Comparison of ENCODE assay signal across 9 mouse cellular contexts in genomic region chr9:107624539-107624938, GRCm38 (mm10). TPM values are rescaled to one million over a fixed set of nuclear protein-coding genes. Genes with fewer than 3 reads are reported as not detected.
DNase-seq lines count a peak whose midpoint lies in the region; ATAC-seq lines count a peak whose summit lies in the region.
"Had no signal": no experiment of that assay in that cellular context is flagged by ENCODE, and none has a peak within 500 bp of the region (broad histone marks: within the 10 kb centered on the region; RNA-seq: fewer than 3 reads in every experiment).

No protein-coding gene starts in this region.

- 0 out of 2 replicates have a peak overlapping the region, but pooled peaks have one; percentile 3 for H3K4me2 ChIP-seq in embryonic facial prominence, embryonic 15.5 days (replicated peaks)
- H3K4me2 ChIP-seq in intestine, embryonic 16.5 days (ENCODE audit: low read depth, low read length) = no peak overlapping the region

- peaks cover 48% of the 10 kb centered on the region for H3K36me3 ChIP-seq in embryonic facial prominence, embryonic 15.5 days
- peaks cover 22% of the 10 kb centered on the region for H3K36me3 ChIP-seq in intestine, embryonic 16.5 days (ENCODE audit: control insufficient read depth, insufficient read depth, low read length)
- H3K36me3 ChIP-seq in macrophage (ENCODE audit: inconsistent target) = peaks cover 23% of the 10 kb centered on the region

- peak overlapping the region; percentile 94; the same call in 1 of the 2 replicates for H3K27ac ChIP-seq in embryonic facial prominence, embryonic 15.5 days (replicated peaks)
- H3K27ac ChIP-seq in intestine, embryonic 16.5 days (ENCODE audit: low read length) = peak overlapping the region; percentile 59
- peak overlapping the region; percentile 76 for H3K27ac ChIP-seq in macrophage
- H3K27ac ChIP-seq: liver, embryonic 14.5 days had no signal

- peaks cover 69% of the 10 kb centered on the region for H3K4me1 ChIP-seq in embryonic facial prominence, embryonic 15.5 days
- H3K4me1 ChIP-seq in intestine, embryonic 16.5 days (ENCODE audit: control insufficient read depth, insufficient read depth, low read length) = peaks cover 67% of the 10 kb centered on the region

- 74% methylated on average over 5 of the region's 5 CpGs for WGBS in embryonic facial prominence, embryonic 15.5 days
- WGBS in intestine, embryonic 16.5 days = 68% methylated on average over 5 of the region's 5 CpGs
- 19% methylated on average over 5 of the region's 5 CpGs for WGBS in macrophage (ENCODE audit: missing documents)

- H3K4me3 ChIP-seq in embryonic facial prominence, embryonic 15.5 days (replicated peaks) = no peak overlapping the region
- no peak overlapping the region for H3K4me3 ChIP-seq in intestine, embryonic 16.5 days (ENCODE audit: low read length)
- no peak overlapping the region for H3K4me3 ChIP-seq in macrophage (ENCODE audit: inconsistent target)

- no peak overlapping the region for H3K9ac ChIP-seq in embryonic facial prominence, embryonic 15.5 days
- peak overlapping the region; percentile 48; the same call in 1 of the 2 replicates for H3K9ac ChIP-seq in intestine, embryonic 16.5 days (ENCODE audit: low read depth, low read length)
- H3K9ac ChIP-seq: liver, embryonic 14.5 days had no signal

- no peaks in the 10 kb centered on the region for H3K27me3 ChIP-seq in embryonic facial prominence, embryonic 15.5 days
- no peaks in the 10 kb centered on the region for H3K27me3 ChIP-seq in intestine, embryonic 16.5 days (replicated peaks; ENCODE audit: control insufficient read depth, insufficient read depth, low read length)

- no peaks in the 10 kb centered on the region for H3K9me3 ChIP-seq in embryonic facial prominence, embryonic 15.5 days (replicated peaks)
- no peaks in the 10 kb centered on the region for H3K9me3 ChIP-seq in intestine, embryonic 16.5 days (ENCODE audit: control insufficient read depth, low read length)

- no peak for ATAC-seq in embryonic facial prominence, embryonic 15.5 days (ENCODE audit: insufficient number of reproducible peaks, low FRiP score, low TSS enrichment, low read depth)
- no peak for ATAC-seq in intestine, embryonic 16.5 days

- peak; percentile 56 for DNase-seq in kidney, adult 11 months
- DNase-seq in kidney, adult 18-20 months = no peak
- peak; percentile 65 for DNase-seq in thymus, postnatal 4 days
- DNase-seq in layer of hippocampus, postnatal 25 days (ENCODE audit: extremely low spot score in 1 of 2, low spot score in 1 of 2) = no peak
- no peak for DNase-seq in urinary bladder, postnatal 14 days (ENCODE audit: low spot score)

- peaks cover 100% of the 10 kb centered on the region for H3K79me2 ChIP-seq in macrophage (ENCODE audit: inconsistent target)

RNA-seq across cellular contexts. Expression of gene Gnai2, which starts 10.6 kb away (rescaled TPM):
- 458 and 459 TPM in 2 replicates for polyA plus RNA-seq in embryonic facial prominence, embryonic 15.5 days (2015; fragmentation: Nextera tagmentation; extraction: Ambion mirVana)
- polyA plus RNA-seq in intestine, embryonic 16.5 days (2015; fragmentation: Nextera tagmentation; extraction: Ambion mirVana) = 301 and 311 TPM in 2 replicates
- 100 to 1,000 TPM in 23 of 26 experiments, 10 to 100 TPM in 3; 71.0 to 453 (median 221) TPM for total RNA-seq in macrophage (2018; cell fraction: chromatin; rRNA removed)
- total RNA-seq in macrophage (2018; cell fraction: cytosol; rRNA removed) = 100 to 1,000 TPM; 541 to 697 (median 633) TPM
- total RNA-seq in macrophage (2018; cell fraction: nucleus; rRNA removed) = 100 to 1,000 TPM; 118 to 431 (median 271) TPM
- 624 to 802 TPM (median 682 TPM) in 3 replicates for polyA plus RNA-seq in macrophage (2018)
- total RNA-seq in layer of hippocampus, postnatal 25 days (2021) = 100 to 1,000 TPM; 208 to 223 TPM

RNA-seq across cellular contexts. Expression of gene Sema3b, which starts 15.5 kb away (rescaled TPM):
- polyA plus RNA-seq in embryonic facial prominence, embryonic 15.5 days (2015; fragmentation: Nextera tagmentation; extraction: Ambion mirVana) = 21.2 and 22.7 TPM in 2 replicates
- 50.4 and 54.9 TPM in 2 replicates for polyA plus RNA-seq in intestine, embryonic 16.5 days (2015; fragmentation: Nextera tagmentation; extraction: Ambion mirVana)
- total RNA-seq in macrophage (2018; cell fraction: chromatin; rRNA removed) = 1 to 10 TPM in 3 of 26 experiments, under 1 TPM in 14, not detected in 9; 0.17 to 2.2 (median 0.60) TPM
- under 1 TPM in 3 of 26 experiments, not detected in 23; 0.03 to 0.14 (median 0.06) TPM for total RNA-seq in macrophage (2018; cell fraction: cytosol; rRNA removed)
- total RNA-seq in macrophage (2018; cell fraction: nucleus; rRNA removed) = 1 to 10 TPM in 1 of 26 experiments, under 1 TPM in 4, not detected in 21; 0.11 to 1.0 (median 0.30) TPM
- not detected in 3 replicates for polyA plus RNA-seq in macrophage (2018)
- 1 to 10 TPM; 2.2 to 2.7 TPM for total RNA-seq in layer of hippocampus, postnatal 25 days (2021)

RNA-seq across cellular contexts. Expression of gene Ifrd2, which starts 37.1 kb away (rescaled TPM):
- 46.8 and 47.1 TPM in 2 replicates for polyA plus RNA-seq in embryonic facial prominence, embryonic 15.5 days (2015; fragmentation: Nextera tagmentation; extraction: Ambion mirVana)
- polyA plus RNA-seq in intestine, embryonic 16.5 days (2015; fragmentation: Nextera tagmentation; extraction: Ambion mirVana) = 79.0 and 89.6 TPM in 2 replicates
- total RNA-seq in macrophage (2018; cell fraction: chromatin; rRNA removed) = 10 to 100 TPM in 7 of 26 experiments, 1 to 10 TPM in 19; 2.6 to 17.1 (median 7.9) TPM
- 10 to 100 TPM in 1 of 26 experiments, 1 to 10 TPM in 25; 3.3 to 10.4 (median 6.3) TPM for total RNA-seq in macrophage (2018; cell fraction: cytosol; rRNA removed)
- 10 to 100 TPM in 6 of 26 experiments, 1 to 10 TPM in 20; 2.1 to 27.4 (median 5.2) TPM for total RNA-seq in macrophage (2018; cell fraction: nucleus; rRNA removed)
- 4.4 to 25.0 TPM (median 10.0 TPM) in 3 replicates for polyA plus RNA-seq in macrophage (2018)
- total RNA-seq in layer of hippocampus, postnatal 25 days (2021) = 10 to 100 TPM; 11.8 to 16.8 TPM

RNA-seq across cellular contexts. Expression of gene Hyal3, which starts 43.9 kb away (rescaled TPM):
- polyA plus RNA-seq in embryonic facial prominence, embryonic 15.5 days (2015; fragmentation: Nextera tagmentation; extraction: Ambion mirVana) = 2.0 TPM in 2 replicates
- polyA plus RNA-seq in intestine, embryonic 16.5 days (2015; fragmentation: Nextera tagmentation; extraction: Ambion mirVana) = 0.66 and 0.68 TPM in 2 replicates
- 1 to 10 TPM in 19 of 26 experiments, under 1 TPM in 5, not detected in 2; 0.54 to 4.1 (median 1.3) TPM for total RNA-seq in macrophage (2018; cell fraction: chromatin; rRNA removed)
- total RNA-seq in macrophage (2018; cell fraction: cytosol; rRNA removed) = under 1 TPM; 0.11 to 0.51 (median 0.28) TPM
- total RNA-seq in macrophage (2018; cell fraction: nucleus; rRNA removed) = 1 to 10 TPM in 12 of 26 experiments, under 1 TPM in 11, not detected in 3; 0.40 to 3.3 (median 1.1) TPM
- polyA plus RNA-seq in macrophage (2018) = 0.38 to 0.51 TPM (median 0.43 TPM) in 3 replicates
- total RNA-seq in layer of hippocampus, postnatal 25 days (2021) = 1 to 10 TPM; 1.4 to 1.9 TPM

RNA-seq across cellular contexts. Expression of gene Slc38a3, which starts 44.8 kb away (rescaled TPM):
- polyA plus RNA-seq in embryonic facial prominence, embryonic 15.5 days (2015; fragmentation: Nextera tagmentation; extraction: Ambion mirVana) = 3.7 and 4.2 TPM in 2 replicates
- polyA plus RNA-seq in intestine, embryonic 16.5 days (2015; fragmentation: Nextera tagmentation; extraction: Ambion mirVana) = 10.1 TPM in 2 replicates
- not detected for total RNA-seq in macrophage (2018; cell fraction: chromatin; rRNA removed)
- total RNA-seq in macrophage (2018; cell fraction: cytosol; rRNA removed) = not detected
- total RNA-seq in macrophage (2018; cell fraction: nucleus; rRNA removed) = not detected
- not detected in 3 replicates for polyA plus RNA-seq in macrophage (2018)
- 10 to 100 TPM; 57.8 to 66.2 TPM for total RNA-seq in layer of hippocampus, postnatal 25 days (2021)

Comparison
In these comparisons a context has a peak if more than half of its experiments do, and no peak if none do; other contexts are left out.
1. DNase-seq: peak in kidney, adult 11 months (single experiment) and thymus, postnatal 4 days (single experiment); none in kidney, adult 18-20 months (single experiment), layer of hippocampus, postnatal 25 days (0 of 2) and urinary bladder, postnatal 14 days (single experiment).
2. RNA of gene Sema3b, which starts 15.5 kb away (polyA plus RNA-seq): 50.4 to 54.9 TPM in intestine, embryonic 16.5 days and 21.2 to 22.7 TPM in embryonic facial prominence, embryonic 15.5 days; not detected in macrophage; every median in the first group is over 10 times any median in the second.
3. Peak in every context shown above with its lines, with median percentiles within 50 percentile points of each other: H3K27ac ChIP-seq.